Mouse (Mus musculus) megakaryocyte, embryonic 14.5 days (primary cell): Measurements from ENCODE around the gene Rabl3.

Experiments
- FLI1 ChIP-seq: IDR thresholded peaks from 2 replicates; pipeline ENCODE4 v1.6.1; 2012; ENCODE audit warnings: low read length, inconsistent platforms, mixed read lengths
- GATA1 ChIP-seq: IDR thresholded peaks from 3 replicates; pipeline ENCODE4 v1.6.1; 2012; ENCODE audit warnings: mixed read lengths, low read length, inconsistent platforms, borderline replicate concordance

DNA sequence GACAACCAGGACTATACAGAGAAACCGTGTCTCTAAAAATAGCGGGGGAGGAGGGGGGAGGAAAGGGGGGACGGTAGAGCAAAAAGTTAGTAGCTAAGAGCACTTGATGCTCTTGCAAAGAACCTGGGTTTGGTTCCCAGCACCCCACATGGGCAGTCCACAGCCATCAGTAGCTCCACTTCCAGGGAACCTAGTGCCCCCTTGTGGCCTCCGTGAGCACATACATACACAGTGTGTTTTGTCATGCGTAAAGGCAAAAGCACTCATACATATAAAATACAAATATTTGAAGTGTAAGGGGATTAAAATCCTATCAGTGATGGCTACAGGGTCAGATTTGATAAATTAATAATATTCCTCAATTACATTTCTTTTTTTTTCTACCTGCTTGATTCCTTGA lies 33.4 kb downstream of the Rabl3 start:
- no peak for TF ChIP-seq GATA1
- no peak for TF ChIP-seq FLI1
